Mouse (Mus musculus) embryonic stem cell, embryonic (primary cell): Measurements from ENCODE around the gene D930007J09Rik.

Experiments used
- CTCF ChIA-PET, 4 experiments: fragments of 300-600 bp in 2 of 4; fragments of 350-600 bp in 2 of 4; sonication (Branson Sonifier 250); formaldehyde crosslinking; loops; one replicate each; lab custom pipeline; 2022; ENCODE audit warnings: inconsistent platforms in 2 of 4; lab: Charles Lee
- POLR2A ChIA-PET, 4 experiments: fragments of 300-600 bp in 2 of 4; fragments of 350-600 bp in 2 of 4; sonication (Branson Sonifier 250); formaldehyde crosslinking; loops; one replicate each; lab custom pipeline; 2022; ENCODE audit warnings: antibody characterized with exemption in 4 of 4, inconsistent platforms in 1 of 4; lab: Charles Lee

The D930007J09Rik gene

DNA sequence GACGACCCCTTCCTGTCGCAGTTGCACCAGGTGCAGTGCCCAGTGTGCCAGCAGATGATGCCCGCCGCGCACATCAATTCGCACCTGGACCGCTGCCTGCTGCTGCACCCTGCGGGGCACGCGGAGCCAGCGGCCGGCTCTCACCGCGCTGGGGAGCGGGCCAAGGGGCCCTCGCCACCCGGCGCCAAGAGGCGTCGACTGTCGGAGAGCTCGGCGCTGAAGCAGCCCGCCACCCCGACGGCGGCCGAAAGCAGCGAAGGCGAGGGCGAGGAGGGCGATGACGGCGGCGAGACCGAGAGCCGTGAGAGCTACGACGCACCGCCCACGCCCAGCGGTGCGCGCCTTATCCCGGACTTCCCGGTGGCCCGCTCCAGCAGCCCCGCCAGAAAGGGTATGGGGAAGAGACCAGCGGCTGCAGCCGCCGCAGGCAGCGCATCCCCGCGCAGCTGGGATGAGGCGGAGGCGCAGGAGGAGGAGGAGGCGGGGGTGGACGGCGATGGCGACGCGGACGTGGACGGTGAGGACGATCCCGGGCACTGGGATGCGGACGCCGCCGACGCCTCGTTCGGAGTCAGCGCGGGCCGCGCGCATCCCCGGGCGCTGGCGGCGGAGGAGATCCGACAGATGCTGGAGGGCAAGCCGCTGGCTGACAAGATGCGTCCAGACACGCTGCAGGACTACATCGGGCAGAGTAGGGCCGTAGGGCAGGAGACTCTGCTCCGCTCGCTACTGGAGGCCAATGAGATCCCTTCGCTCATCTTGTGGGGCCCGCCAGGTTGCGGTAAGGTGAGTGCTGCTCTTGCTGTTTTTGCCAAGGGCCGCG, at the start of gene D930007J09Rik:
Gene D930007J09Rik (minus strand): TSS at position 591 of the 823 bp plus-strand sequence.
- CTCF ChIA-PET = interaction anchor here (0.6 to 1.7 kb wide), 5 partner anchors 25 to 1142 kb away, joined by 3 to 6 read pairs (median 3); no protein-coding TSS in a partner anchor
- POLR2A ChIA-PET = interaction anchor here in 3 of 4 experiments (0.5 to 1.5 kb wide), 12 partner anchors 9 to 1308 kb away, joined by 3 to 5 read pairs (median 3); partner anchors contain the start of gene Serpinb6c (in 1 of the 3)

DNA sequence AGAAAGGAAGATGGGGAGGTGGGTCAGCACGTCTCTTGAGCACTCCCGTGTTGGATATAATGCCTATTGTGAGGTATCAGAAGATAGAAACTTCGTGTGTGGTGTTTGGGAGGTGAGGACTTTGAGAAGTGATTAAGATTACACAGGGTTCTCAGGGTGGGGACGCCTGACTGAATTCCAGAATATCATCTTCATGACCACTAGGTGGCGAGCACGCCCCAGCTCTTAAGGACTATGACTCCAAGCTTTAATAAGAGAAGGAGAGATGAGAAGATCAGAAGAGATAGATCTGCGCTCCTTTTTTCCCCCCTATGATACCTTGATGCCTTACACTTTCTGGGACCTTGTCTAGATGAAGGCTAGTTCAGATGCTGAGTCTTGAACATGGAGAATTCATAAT, 49.3 kb upstream of the D930007J09Rik start:
- CTCF ChIA-PET = interaction anchor here (0.6 to 3.3 kb wide), 12 partner anchors 11 to 167 kb away, joined by 3 to 10 read pairs (median 4); no protein-coding TSS in a partner anchor
- POLR2A ChIA-PET = interaction anchor here in 1 of 4 experiments (1.4 kb wide), 1 partner anchor 19 kb away, joined by 3 read pairs; no protein-coding TSS in a partner anchor

DNA sequence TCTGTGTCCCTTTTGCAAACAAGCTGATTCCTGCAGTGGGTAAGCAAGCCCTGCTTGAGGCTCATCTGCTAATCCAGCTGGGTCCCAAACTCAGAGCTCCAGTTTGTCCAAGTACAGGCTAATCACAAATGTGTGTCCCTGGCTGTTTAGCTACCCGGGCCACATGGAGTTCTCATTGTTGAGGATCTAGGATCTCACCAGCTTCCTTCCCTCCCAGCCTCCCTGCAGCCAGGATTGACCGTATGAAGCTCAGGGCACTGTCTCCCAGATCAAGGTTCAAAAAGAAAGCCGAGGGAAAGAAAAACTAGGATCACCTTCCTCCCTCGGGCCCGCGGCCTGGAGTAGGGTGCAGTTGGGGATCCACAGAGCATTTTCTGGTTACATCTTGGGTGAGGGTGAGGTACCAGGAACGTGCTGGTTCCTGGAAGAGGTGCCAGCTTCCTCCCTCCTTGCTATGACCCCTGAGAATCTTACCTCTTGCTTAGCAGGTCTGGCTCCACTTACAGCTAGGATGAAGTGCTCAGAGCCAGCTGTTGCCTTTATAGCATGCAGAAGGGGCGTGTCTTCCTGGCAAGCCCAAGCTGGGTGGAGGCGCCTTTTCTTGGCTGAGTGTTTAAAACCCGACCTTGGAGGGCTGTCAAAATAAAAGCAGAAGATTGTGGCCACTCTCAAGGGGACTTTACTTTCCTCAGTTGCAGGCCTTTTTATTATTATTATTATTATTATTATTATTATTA, 48.2 kb upstream of the D930007J09Rik start, which contains the start of gene Serpinb1a:
Gene Serpinb1a (minus strand): TSS at position 518 of the 737 bp plus-strand sequence.
- ChIA-PET POLR2A (interaction anchor here in 3 of 4 experiments (0.7 to 1.4 kb wide), 5 partner anchors 13 to 46 kb away, joined by 3 read pairs; no protein-coding TSS in a partner anchor), CTCF (interaction anchor here in 3 of 4 experiments (0.6 to 3.3 kb wide), 11 partner anchors 12 to 1124 kb away, joined by 3 to 11 read pairs (median 5); no protein-coding TSS in a partner anchor)

DNA sequence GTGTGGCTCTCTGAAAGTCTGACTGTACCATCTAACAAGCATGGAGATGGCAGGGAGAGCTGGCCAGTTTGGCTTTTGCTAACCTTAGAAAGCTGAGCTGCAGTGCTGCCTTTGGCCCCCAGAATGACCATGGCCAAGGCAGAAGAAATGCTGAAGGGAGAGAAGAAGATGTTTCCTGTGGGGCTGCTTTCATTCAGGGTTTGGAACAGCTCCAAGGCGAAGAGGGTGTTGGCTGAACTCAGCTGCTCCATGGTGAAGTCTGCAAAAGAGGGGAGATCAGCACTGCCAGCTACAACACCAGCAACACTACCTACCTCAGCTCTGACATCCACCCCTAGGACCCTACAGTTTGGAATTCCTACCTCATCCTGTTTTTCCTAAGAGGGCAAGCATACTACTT, 47.5 kb upstream of the D930007J09Rik start:
- ChIA-PET CTCF (interaction anchor here in 2 of 4 experiments (0.9 to 3.3 kb wide), 4 partner anchors 16 to 51 kb away, joined by 3 to 11 read pairs (median 8); no protein-coding TSS in a partner anchor), POLR2A (interaction anchor here in 1 of 4 experiments (0.8 to 1.2 kb wide), 2 partner anchors 13 to 22 kb away, joined by 3 read pairs; no protein-coding TSS in a partner anchor)

DNA sequence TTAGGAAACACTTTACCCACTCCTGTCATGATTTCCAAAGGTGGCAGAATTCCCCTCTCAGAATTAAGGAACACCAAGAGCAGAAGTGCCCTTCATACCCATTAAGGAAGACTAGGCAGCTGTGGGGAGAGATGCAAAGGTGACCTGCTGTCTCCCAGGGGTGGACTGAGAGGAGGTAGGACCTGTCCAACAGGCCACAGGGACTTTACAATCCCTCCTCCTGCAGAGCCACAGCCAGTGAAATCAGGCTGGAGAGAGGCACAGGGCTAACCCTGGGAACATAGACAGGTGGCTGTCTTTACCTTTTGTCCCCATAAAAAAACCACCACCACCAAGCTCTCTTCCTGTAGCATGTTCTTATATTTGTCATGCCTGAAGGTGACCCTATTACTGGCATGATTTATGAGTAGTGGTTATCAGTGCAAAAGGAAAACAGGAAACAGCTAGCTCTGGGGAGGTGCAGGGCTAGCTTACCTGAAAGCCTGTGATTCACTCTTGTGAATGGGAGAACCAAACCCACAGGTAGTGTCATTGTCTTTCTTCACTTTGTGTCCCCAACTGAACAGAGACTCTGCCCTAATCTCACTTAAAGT, 47.0 kb upstream of the D930007J09Rik start:
- CTCF ChIA-PET = interaction anchor here in 1 of 4 experiments (2.1 to 3.3 kb wide), 2 partner anchors 17 to 22 kb away, joined by 10 to 11 read pairs; no protein-coding TSS in a partner anchor
- POLR2A ChIA-PET = interaction anchor here in 1 of 4 experiments (1.2 kb wide), 1 partner anchor 22 kb away, joined by 3 read pairs; no protein-coding TSS in a partner anchor

DNA sequence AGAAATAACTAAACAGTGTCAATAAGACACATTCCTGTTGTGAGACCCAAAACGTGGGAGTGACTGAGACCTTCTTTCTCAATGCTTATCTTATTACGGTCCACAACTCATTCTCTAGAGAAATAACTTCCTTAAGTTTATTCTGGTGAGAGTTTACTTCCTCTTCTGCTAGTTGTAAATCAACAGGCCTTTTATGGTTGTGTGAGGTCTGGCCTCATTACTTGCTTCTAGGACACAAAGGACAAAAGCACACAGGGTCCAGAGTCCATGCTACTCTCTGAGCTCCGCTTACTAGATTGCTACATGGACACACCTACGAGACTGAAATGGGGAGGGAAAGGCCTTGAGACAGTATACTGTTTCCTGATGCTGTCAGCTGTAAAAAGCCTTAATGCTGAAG, 46.4 kb upstream of the D930007J09Rik start:
- CTCF ChIA-PET = interaction anchor here in 1 of 4 experiments (2.1 to 3.3 kb wide), 2 partner anchors 17 to 22 kb away, joined by 10 to 11 read pairs; no protein-coding TSS in a partner anchor
- POLR2A ChIA-PET = no interaction called here

DNA sequence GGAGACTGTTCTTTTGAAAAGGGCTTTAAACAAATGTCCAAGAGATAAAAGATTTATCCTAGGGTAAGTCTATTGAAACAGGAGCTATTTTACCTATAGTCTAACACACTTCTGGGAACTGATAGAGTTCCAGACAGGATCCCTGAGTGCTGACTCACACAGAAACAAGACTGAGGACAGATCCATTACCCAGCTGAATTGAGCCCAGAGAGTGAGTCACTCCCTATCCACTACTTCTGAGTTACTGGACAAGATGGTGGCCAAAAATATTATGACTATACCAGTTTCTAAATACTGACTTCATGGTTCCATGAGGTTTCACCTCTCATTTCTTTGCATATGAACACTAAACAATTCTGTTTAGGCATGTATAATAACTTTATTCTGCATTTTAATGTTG, 43.6 kb upstream of the D930007J09Rik start:
- CTCF ChIA-PET = no interaction called here

DNA sequence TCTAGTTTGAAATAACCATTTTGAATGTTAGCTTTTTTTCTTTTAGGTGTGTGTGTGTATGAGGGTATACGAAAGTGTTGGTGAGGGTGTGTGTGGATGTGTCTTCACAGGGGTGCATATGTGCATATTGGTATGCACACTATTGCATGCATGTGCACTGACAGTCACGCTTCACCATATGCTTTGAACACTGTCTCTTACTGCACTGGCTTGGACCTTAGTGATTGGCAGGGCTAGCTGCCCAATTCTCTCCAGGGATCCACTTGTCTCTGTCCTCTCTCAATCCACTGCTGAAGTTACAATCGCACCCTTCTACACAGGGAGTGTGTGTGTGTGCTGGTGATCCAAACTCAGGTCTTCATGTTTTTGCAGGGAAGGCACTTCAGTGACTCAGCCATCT, 38.7 kb upstream of the D930007J09Rik start:
- CTCF ChIA-PET = no interaction called here

More for the DNA sequence above, 43.6 kb upstream of the D930007J09Rik start:
- POLR2A ChIA-PET = no interaction called here

DNA sequence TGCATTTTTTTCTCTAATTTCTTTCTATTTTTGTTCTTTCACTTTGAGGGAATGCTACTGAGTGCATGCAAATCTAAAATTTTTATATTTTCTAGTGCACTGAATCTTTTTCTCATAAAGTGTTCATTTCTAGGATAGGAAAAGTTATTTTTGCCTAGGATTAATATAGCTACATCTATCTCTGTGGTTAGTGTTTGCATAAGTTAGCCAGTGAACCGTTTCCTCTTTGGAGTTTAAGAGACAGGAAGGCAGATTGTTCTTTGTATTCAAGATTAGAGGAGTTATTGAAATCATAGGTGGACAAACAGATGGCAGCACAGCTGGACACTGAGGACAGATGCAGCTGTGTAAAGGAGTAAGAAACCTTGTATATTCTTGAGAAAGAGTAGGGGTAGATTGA, 36.7 kb upstream of the D930007J09Rik start:
- ChIA-PET CTCF (no interaction called here), POLR2A (no interaction called here)

More for the DNA sequence above, 38.7 kb upstream of the D930007J09Rik start:
- POLR2A ChIA-PET = interaction anchor here in 1 of 4 experiments (0.7 kb wide), 1 partner anchor 42 kb away, joined by 3 read pairs; no protein-coding TSS in a partner anchor

DNA sequence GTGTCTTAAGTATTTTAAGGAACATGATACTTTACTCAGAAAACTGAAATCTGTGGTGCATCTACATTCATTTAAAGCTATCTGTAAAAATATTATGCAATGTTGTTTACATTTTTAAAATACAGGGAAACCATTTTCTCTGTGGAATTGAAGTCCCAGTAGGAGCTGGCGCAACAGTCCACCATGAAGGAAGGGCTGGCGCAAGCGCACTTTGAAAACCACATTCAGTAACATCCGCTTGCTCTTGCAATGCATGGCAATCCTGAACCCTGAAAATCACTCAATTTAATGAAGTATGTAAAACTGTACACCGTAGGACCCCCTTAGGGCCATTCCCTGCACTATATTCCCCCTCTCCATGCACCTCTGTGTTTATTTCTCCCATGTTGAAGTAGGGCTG, 31.9 kb upstream of the D930007J09Rik start:
- ChIA-PET CTCF (no interaction called here), POLR2A (no interaction called here)

DNA sequence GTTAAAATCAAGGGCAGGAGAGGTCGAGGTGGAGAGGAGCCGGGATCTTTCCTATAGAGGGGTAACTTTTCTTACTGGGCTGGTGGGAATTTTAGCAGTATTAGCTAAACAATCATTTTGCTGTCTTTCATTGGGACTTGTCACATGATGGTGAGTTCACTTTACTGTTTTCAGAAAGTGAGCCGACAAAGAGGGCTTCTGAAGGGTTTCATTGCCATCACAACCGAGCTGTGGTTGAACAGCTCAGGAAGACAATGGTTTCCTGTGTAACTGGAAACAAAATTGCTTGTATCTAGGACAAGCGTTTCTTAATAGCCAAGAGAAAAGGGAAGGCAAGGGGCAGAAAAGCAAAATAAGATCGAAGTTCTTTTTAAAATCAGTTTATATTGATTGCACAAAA, 30.6 kb upstream of the D930007J09Rik start:
- CTCF ChIA-PET = no interaction called here
- POLR2A ChIA-PET = interaction anchor here in 1 of 4 experiments (1.1 kb wide), 1 partner anchor 19 kb away, joined by 3 read pairs; no protein-coding TSS in a partner anchor

DNA sequence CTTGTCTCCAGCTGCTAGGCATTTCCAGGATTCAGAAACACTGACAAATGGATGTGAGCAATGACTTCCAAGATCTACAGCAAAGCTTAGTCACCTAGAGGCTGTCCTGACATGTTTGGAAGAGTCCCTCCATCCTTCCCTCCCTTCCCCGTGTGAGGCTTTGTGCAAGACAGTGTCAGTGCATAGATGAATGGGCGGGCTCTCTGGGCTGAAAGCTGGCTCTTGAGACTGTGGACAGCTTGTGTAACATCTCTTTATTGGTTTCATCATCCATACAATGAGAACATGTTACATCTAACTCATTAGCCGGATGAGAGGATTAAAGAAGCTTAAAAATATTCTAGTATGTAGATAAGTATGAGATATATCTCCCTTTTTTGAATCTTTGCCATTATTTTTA, 30.1 kb upstream of the D930007J09Rik start:
- ChIA-PET POLR2A (interaction anchor here in 1 of 4 experiments (1.1 kb wide), 1 partner anchor 19 kb away, joined by 3 read pairs; no protein-coding TSS in a partner anchor), CTCF (no interaction called here)

DNA sequence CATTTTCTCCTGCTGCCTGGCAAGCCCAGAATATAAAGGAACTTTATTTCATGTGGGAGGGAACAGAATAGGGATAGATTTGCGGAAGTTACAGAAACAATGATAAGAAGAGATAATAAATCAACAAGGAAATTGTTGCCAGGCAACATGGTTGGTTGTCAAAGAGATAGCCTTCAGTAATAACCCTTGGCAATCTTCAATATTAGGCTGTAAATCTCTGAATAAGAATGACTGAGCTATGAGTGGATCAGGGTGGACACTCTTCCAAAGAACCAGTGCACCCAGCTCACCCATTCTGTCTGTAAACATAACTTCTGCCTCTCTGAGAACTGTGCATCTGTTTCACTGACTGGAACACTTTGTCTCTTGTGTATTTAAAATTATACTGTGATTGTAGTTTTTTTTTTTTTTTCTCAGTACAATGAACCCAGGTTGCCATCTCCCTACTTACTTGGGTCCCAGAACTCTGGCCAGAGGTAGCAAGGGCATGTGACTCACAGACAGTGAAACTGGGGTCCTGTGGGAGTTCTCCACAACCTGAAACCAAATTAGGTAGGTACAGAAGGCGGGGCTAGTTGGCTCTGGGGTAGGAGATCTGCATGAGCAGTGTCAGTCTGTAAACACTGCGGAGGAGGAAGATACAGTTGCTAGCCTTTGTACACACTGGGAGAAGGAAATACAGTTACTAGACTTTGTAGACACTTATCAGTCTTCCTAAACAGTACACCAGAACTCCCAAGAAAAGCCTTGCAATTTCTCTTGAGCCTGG, 29.0 kb upstream of the D930007J09Rik start:
- ChIA-PET POLR2A (no interaction called here), CTCF (no interaction called here)

DNA sequence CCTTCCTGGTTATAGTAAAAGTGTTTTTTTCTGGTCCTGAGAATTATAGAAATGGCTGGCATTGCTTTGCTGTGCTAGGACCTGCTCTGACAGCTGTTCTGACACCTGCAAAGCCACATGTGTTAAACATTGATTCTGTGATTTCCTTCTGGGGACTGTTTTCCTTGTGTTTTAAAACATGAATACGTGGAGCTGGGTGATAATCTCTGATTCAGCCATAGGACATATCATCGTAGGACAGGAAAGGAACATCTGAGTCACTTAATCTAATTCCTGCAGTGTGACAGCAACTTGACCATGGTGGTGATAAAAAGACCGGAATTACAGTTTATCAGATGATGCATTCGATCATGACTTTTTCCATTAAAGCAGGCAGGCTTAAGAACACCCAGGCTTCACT, 26.2 kb upstream of the D930007J09Rik start:
- POLR2A ChIA-PET = no interaction called here
- CTCF ChIA-PET = interaction anchor here in 1 of 4 experiments (2.2 kb wide), 1 partner anchor 72 kb away, joined by 6 read pairs; no protein-coding TSS in a partner anchor

DNA sequence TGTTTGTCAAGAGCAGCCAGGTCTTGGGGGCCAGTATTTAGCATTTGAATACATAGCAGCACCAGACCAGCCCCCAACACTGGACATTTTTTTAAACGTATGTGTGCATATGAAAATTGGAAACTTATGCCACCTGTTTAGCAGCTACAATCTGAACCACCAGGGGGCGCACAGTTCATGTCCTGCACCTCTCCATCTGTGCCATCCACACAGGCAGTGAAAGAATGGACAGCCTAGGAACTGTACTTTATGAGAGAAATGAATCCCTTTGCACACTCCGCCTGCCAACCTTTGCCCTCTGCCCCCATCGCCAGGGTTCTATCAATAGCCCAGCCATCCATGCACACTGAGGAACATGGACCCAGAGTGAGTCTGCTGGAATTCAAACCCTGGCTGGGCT, 25.3 kb upstream of the D930007J09Rik start:
- POLR2A ChIA-PET = interaction anchor here in 1 of 4 experiments (1.0 to 1.2 kb wide), 3 partner anchors 21 to 26 kb away, joined by 3 to 4 read pairs (median 3); partner anchors contain the start of genes Serpinb1a and Wrnip1
- CTCF ChIA-PET = interaction anchor here (0.5 to 2.2 kb wide), 25 partner anchors 8 to 1078 kb away, joined by 3 to 11 read pairs (median 3); partner anchors contain the start of genes Serpinb1a (in 2 of the 4), D930007J09Rik (in 1 of the 4), Serpinb6c (in 1 of the 4) and Wrnip1 (in 1 of the 4)

DNA sequence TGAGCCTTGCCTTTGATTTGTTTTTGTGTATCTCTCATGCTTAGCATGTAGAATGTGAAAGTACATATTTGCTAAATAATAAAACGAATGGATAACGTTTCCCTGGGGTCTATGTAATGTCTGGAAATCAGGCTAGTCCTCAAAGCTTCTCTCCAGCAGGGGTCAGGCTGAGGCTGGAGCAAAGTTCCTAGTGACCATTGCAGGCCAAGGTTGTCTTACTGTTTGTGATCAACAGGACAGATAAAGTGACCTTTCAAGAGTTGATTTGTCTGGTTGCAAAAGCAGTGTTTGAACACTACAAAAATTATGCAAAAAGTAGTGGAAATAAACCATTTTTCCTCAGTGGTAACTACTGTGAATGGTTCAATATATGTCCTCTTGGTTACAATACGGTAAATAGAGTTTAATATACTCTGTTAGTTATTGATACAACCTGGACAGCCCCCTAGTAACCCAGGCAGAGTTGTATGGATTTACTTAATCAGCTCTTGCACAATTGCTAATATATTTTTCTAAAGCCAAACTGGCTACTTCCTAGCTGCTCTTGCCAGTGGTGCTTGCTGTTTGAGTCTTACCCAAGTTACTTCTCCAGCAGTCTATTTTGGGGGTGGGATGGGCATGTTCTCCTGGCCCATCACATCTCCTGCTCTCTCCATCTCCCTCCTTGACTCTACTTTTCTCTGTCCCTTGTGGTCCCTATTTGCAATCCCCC, 24.6 kb upstream of the D930007J09Rik start:
- CTCF ChIA-PET = interaction anchor here (0.6 to 2.2 kb wide), 24 partner anchors 8 to 1078 kb away, joined by 3 to 11 read pairs (median 3); partner anchors contain the start of genes Serpinb1a (in 2 of the 4), D930007J09Rik (in 1 of the 4), Serpinb6c (in 1 of the 4) and Wrnip1 (in 1 of the 4)
- POLR2A ChIA-PET = interaction anchor here in 1 of 4 experiments (1.0 to 1.2 kb wide), 3 partner anchors 20 to 25 kb away, joined by 3 to 4 read pairs (median 3); partner anchors contain the start of genes Serpinb1a and Wrnip1
